Mouse (Mus musculus) liver, embryonic 12.5 days (tissue): ENCODE data around the gene Rapgef6. TPM values are rescaled to one million over a fixed set of nuclear protein-coding genes. Genes with fewer than 3 reads are reported as not detected.

Experiments
- ATAC-seq: fragments of 200-750 bp; cut with Nextera tagmentation; 2 replicates; pipeline ENCODE4 v1.8.0; 2017; ENCODE audit warnings: moderate number of reproducible peaks, mild to moderate bottlenecking, moderate library complexity
- H3K27ac ChIP-seq: fragments of 300-500 bp; sonication (generic); 2 replicates; pipeline ENCODE4 v1.5.1; 2016; ENCODE audit warnings: mild to moderate bottlenecking
- H3K27me3 ChIP-seq: fragments of 300-500 bp; sonication (generic); replicated peaks from 2 replicates; pipeline ENCODE4 v1.6.1; 2016; ENCODE audit warnings: mild to moderate bottlenecking, moderate library complexity
- H3K36me3 ChIP-seq: fragments of 300-500 bp; sonication (generic); 2 replicates; pipeline ENCODE4 v1.6.1; 2016; ENCODE audit warnings: mild to moderate bottlenecking, moderate library complexity
- H3K4me1 ChIP-seq: fragments of 300-500 bp; sonication (generic); 2 replicates; pipeline ENCODE4 v1.6.1; 2016
- H3K4me2 ChIP-seq: fragments of 300-500 bp; sonication (generic); 2 replicates; pipeline ENCODE4 v1.6.1; 2016; ENCODE audit warnings: mild to moderate bottlenecking, moderate library complexity
- H3K4me3 ChIP-seq: fragments of 300-500 bp; sonication (generic); 2 replicates; pipeline ENCODE4 v1.5.1; 2016; ENCODE audit warnings: mild to moderate bottlenecking, moderate library complexity
- H3K9ac ChIP-seq: fragments of 300-500 bp; sonication (generic); 2 replicates; pipeline ENCODE4 v1.6.1; 2016; ENCODE audit warnings: mild to moderate bottlenecking, moderate library complexity
- H3K9me3 ChIP-seq: fragments of 300-500 bp; sonication (generic); replicated peaks from 2 replicates; pipeline ENCODE4 v1.6.1; 2016; ENCODE audit warnings: mild to moderate bottlenecking, moderate library complexity
- WGBS: fragments of 180-500 bp; shearing (Covaris S2); methylation state at CpG from one replicate; pipeline ENCODE4 v1.1.7; 2016; ENCODE audit not compliant: insufficient replicate concordance; 5-methylcytosine and 5-hydroxymethylcytosine counted together
- polyA plus RNA-seq: library from polyadenylated mRNA; unstranded; fragments of >200 nt; fragmentation: Nextera tagmentation; extraction: Ambion mirVana; gene quantifications from 2 replicates; pipeline ENCODE4 v1.2.1, GENCODE M21; 2016

Rapgef6 gene
- polyA plus RNA-seq, 1 experiment from 2014 or later = 27.9 TPM

GRCm38 (mm10) chr11:54697611-54698010, 175.0 kb downstream of the Rapgef6 start:
- Histone ChIP-seq H3K27ac (no peak overlapping the region), H3K4me1 (no peaks in the 10 kb centered on the region), H3K4me2 (no peak overlapping the region), H3K4me3 (no peak overlapping the region), H3K27me3 (no peaks in the 10 kb centered on the region), H3K9ac (no peak overlapping the region), H3K9me3 (no peaks in the 10 kb centered on the region), H3K36me3 (peaks cover 56% of the 10 kb centered on the region)
- 87% methylated on average over 5 of the region's 5 CpGs for WGBS
- ATAC-seq = no peak

GRCm38 (mm10) chr11:54698636-54699035, 176.0 kb downstream of the Rapgef6 start:
- H3K9ac ChIP-seq = no peak overlapping the region
- H3K27me3 ChIP-seq = no peaks in the 10 kb centered on the region
- no peak overlapping the region for H3K27ac ChIP-seq
- no peak overlapping the region for H3K4me3 ChIP-seq
- ATAC-seq = no peak
- no peak overlapping the region for H3K4me2 ChIP-seq
- 77% methylated on average over 7 of the region's 7 CpGs for WGBS
- H3K36me3 ChIP-seq = peaks cover 52% of the 10 kb centered on the region
- no peaks in the 10 kb centered on the region for H3K9me3 ChIP-seq
- no peaks in the 10 kb centered on the region for H3K4me1 ChIP-seq

- 21% methylated on average over 3 of the region's 3 CpGs for WGBS
- H3K36me3 ChIP-seq = peaks cover 38% of the 10 kb centered on the region
- no peak for ATAC-seq
Measured at GRCm38 (mm10) chr11:54699972-54700371, 177.3 kb downstream of the Rapgef6 start.

GRCm38 (mm10) chr11:54701848-54702247, 179.2 kb downstream of the Rapgef6 start:
- H3K27me3 ChIP-seq = no peaks in the 10 kb centered on the region
- H3K9me3 ChIP-seq = no peaks in the 10 kb centered on the region
- H3K4me1 ChIP-seq = no peaks in the 10 kb centered on the region
- H3K36me3 ChIP-seq = peaks cover 20% of the 10 kb centered on the region
- no peak overlapping the region for H3K27ac ChIP-seq
- 65% methylated on average over 8 of the region's 8 CpGs for WGBS
- H3K4me2 ChIP-seq = no peak overlapping the region
- ATAC-seq = no peak
- no peak overlapping the region for H3K4me3 ChIP-seq
- H3K9ac ChIP-seq = no peak overlapping the region

More at GRCm38 (mm10) chr11:54699972-54700371, 177.3 kb downstream of the Rapgef6 start:
- no peaks in the 10 kb centered on the region for H3K4me1 ChIP-seq
- no peaks in the 10 kb centered on the region for H3K9me3 ChIP-seq
- no peak overlapping the region for H3K4me3 ChIP-seq
- no peak overlapping the region for H3K4me2 ChIP-seq
- H3K9ac ChIP-seq = no peak overlapping the region
- no peaks in the 10 kb centered on the region for H3K27me3 ChIP-seq
- no peak overlapping the region for H3K27ac ChIP-seq

GRCm38 (mm10) chr11:54703306-54703705, 180.7 kb downstream of the Rapgef6 start:
- Histone ChIP-seq H3K27me3 (no peaks in the 10 kb centered on the region), H3K4me3 (no peak overlapping the region), H3K4me1 (no peaks in the 10 kb centered on the region), H3K27ac (no peak overlapping the region), H3K9me3 (no peaks in the 10 kb centered on the region), H3K36me3 (peaks cover 7% of the 10 kb centered on the region; the same call in 1 of the 2 replicates), H3K4me2 (no peak overlapping the region), H3K9ac (no peak overlapping the region)
- no peak for ATAC-seq
- WGBS = 27% methylated on average over 4 of the region's 4 CpGs

GRCm38 (mm10) chr11:54708153-54708552, 185.5 kb downstream of the Rapgef6 start:
- no peak overlapping the region for H3K4me2 ChIP-seq
- no peak overlapping the region for H3K4me3 ChIP-seq
- ATAC-seq = no peak
- H3K4me1 ChIP-seq = no peaks in the 10 kb centered on the region
- H3K27ac ChIP-seq = no peak overlapping the region
- H3K27me3 ChIP-seq = no peaks in the 10 kb centered on the region
- no peaks in the 10 kb centered on the region for H3K9me3 ChIP-seq
- H3K36me3 ChIP-seq = 0 out of 2 replicates have a peak, but pooled peaks cover 7% of the 10 kb centered on the region
- 78% methylated on average over 2 of the region's 2 CpGs for WGBS
- no peak overlapping the region for H3K9ac ChIP-seq

- 59% methylated on average over 2 of the region's 2 CpGs for WGBS
- no peak overlapping the region for H3K27ac ChIP-seq
- H3K9ac ChIP-seq = no peak overlapping the region
- 0 out of 2 replicates have a peak, but pooled peaks cover 7% of the 10 kb centered on the region for H3K36me3 ChIP-seq
- no peaks in the 10 kb centered on the region for H3K9me3 ChIP-seq
- ATAC-seq = no peak
- H3K4me1 ChIP-seq = no peaks in the 10 kb centered on the region
- H3K27me3 ChIP-seq = no peaks in the 10 kb centered on the region
- no peak overlapping the region for H3K4me3 ChIP-seq
- no peak overlapping the region for H3K4me2 ChIP-seq
Measured at GRCm38 (mm10) chr11:54709645-54710044, 187.0 kb downstream of the Rapgef6 start.

GRCm38 (mm10) chr11:54710512-54711293, 188.1 kb downstream of the Rapgef6 start:
- ATAC-seq = no peak
- Histone ChIP-seq H3K27me3 (no peaks in the 10 kb centered on the region), H3K36me3 (peaks cover 15% of the 10 kb centered on the region), H3K4me3 (no peak overlapping the region), H3K9me3 (no peaks in the 10 kb centered on the region), H3K27ac (no peak overlapping the region), H3K4me1 (no peaks in the 10 kb centered on the region), H3K9ac (no peak overlapping the region), H3K4me2 (no peak overlapping the region)
- 63% methylated on average over 4 of the region's 4 CpGs for whole genome bisulfite sequencing

GRCm38 (mm10) chr11:54712849-54713248, 190.2 kb downstream of the Rapgef6 start:
- Histone ChIP-seq H3K9ac (no peak overlapping the region), H3K4me2 (no peak overlapping the region), H3K27ac (no peak overlapping the region), H3K4me1 (no peaks in the 10 kb centered on the region), H3K4me3 (no peak overlapping the region), H3K36me3 (peaks cover 32% of the 10 kb centered on the region), H3K9me3 (no peaks in the 10 kb centered on the region), H3K27me3 (no peaks in the 10 kb centered on the region)
- WGBS = 60% methylated on average over 2 of the region's 2 CpGs
- no peak for ATAC-seq

- H3K4me1 ChIP-seq = no peaks in the 10 kb centered on the region
- H3K36me3 ChIP-seq = peaks cover 51% of the 10 kb centered on the region
- no peak overlapping the region for H3K4me3 ChIP-seq
- H3K27ac ChIP-seq = no peak overlapping the region
- H3K4me2 ChIP-seq = no peak overlapping the region
- H3K9me3 ChIP-seq = no peaks in the 10 kb centered on the region
- no peak overlapping the region for H3K9ac ChIP-seq
- no peak for ATAC-seq
- H3K27me3 ChIP-seq = no peaks in the 10 kb centered on the region
- 81% methylated on average over 3 of the region's 3 CpGs for WGBS
Measured at GRCm38 (mm10) chr11:54717893-54718292, 195.2 kb downstream of the Rapgef6 start.

GRCm38 (mm10) chr11:54718601-54719000, 196.0 kb downstream of the Rapgef6 start:
- 85% methylated on average over 3 of the region's 3 CpGs for WGBS
- Histone ChIP-seq H3K9ac (no peak overlapping the region), H3K4me1 (no peaks in the 10 kb centered on the region), H3K9me3 (no peaks in the 10 kb centered on the region), H3K36me3 (peaks cover 56% of the 10 kb centered on the region), H3K4me2 (no peak overlapping the region), H3K4me3 (no peak overlapping the region), H3K27me3 (no peaks in the 10 kb centered on the region), H3K27ac (no peak overlapping the region)
- ATAC-seq = no peak

- Histone ChIP-seq H3K36me3 (peaks cover 41% of the 10 kb centered on the region), H3K27ac (no peak overlapping the region), H3K4me3 (no peak overlapping the region), H3K9ac (no peak overlapping the region), H3K4me2 (no peak overlapping the region), H3K27me3 (no peaks in the 10 kb centered on the region), H3K4me1 (no peaks in the 10 kb centered on the region), H3K9me3 (no peaks in the 10 kb centered on the region)
- no peak for ATAC-seq
- WGBS = 71% methylated on average over 6 of the region's 6 CpGs
Measured at GRCm38 (mm10) chr11:54722057-54722456, 199.4 kb downstream of the Rapgef6 start.
